Mouse (Mus musculus) cerebellum, postnatal 36 days (tissue): ENCODE data around the gene Sh3d19.
A peak's percentile ranks its signal among the peaks of the same experiment; 100 is the strongest.
"Not testable (repeated sequence)": the region's sequence is repeated elsewhere in the genome, so short reads cannot be mapped to it uniquely, and the experiment has no call there.

Experiments
- DNase-seq, 2 experiments: peaks; one replicate each; pipeline ENCODE4 v3.0.0; 2021 to 2022; ENCODE audit warnings: mixed read lengths in 2 of 2

The Sh3d19 gene

GRCm38 (mm10) chr3:85981761-85982160 lies 10.9 kb downstream of the Sh3d19 start:
- DNase-seq = not testable (repeated sequence)

- DNase-seq = no peak
Observed at GRCm38 (mm10) chr3:85984537-85984936, 13.6 kb downstream of the Sh3d19 start.

- no peak for DNase-seq
Observed at GRCm38 (mm10) chr3:85987225-85987624, 16.3 kb downstream of the Sh3d19 start.

- DNase-seq = no peak
Observed at GRCm38 (mm10) chr3:85991140-85991801, 20.4 kb downstream of the Sh3d19 start.

- DNase-seq = no peak
Observed at GRCm38 (mm10) chr3:85991802-85992156, 20.9 kb downstream of the Sh3d19 start.

- DNase-seq = no peak
Observed at GRCm38 (mm10) chr3:85993744-85994143, 22.8 kb downstream of the Sh3d19 start.

- DNase-seq = no peak
Observed at GRCm38 (mm10) chr3:85994645-85995044, 23.7 kb downstream of the Sh3d19 start.

GRCm38 (mm10) chr3:86001271-86001670 lies 30.4 kb downstream of the Sh3d19 start:
- no peak for DNase-seq

GRCm38 (mm10) chr3:86002423-86002822 lies 31.5 kb downstream of the Sh3d19 start, which contains the start of gene Prss48:
Gene Prss48 (minus strand): TSS chr3:86002491.
- DNase-seq = peak; percentile 3 to 9

GRCm38 (mm10) chr3:86002940-86003339 lies 32.0 kb downstream of the Sh3d19 start:
- DNase-seq = no peak

GRCm38 (mm10) chr3:86004751-86005150 lies 33.8 kb downstream of the Sh3d19 start:
- no peak for DNase-seq

GRCm38 (mm10) chr3:86010618-86011017 lies 39.7 kb downstream of the Sh3d19 start:
- DNase-seq = no peak

- DNase-seq = no peak
Observed at GRCm38 (mm10) chr3:86011373-86011772, 40.5 kb downstream of the Sh3d19 start.

GRCm38 (mm10) chr3:86011833-86012232 lies 40.9 kb downstream of the Sh3d19 start:
- no peak for DNase-seq

GRCm38 (mm10) chr3:86013837-86014236 lies 42.9 kb downstream of the Sh3d19 start:
- DNase-seq = no peak

GRCm38 (mm10) chr3:86016965-86017364 lies 46.1 kb downstream of the Sh3d19 start:
- no peak for DNase-seq

- no peak for DNase-seq
Observed at GRCm38 (mm10) chr3:86017484-86017883, 46.6 kb downstream of the Sh3d19 start.

- DNase-seq = no peak
Observed at GRCm38 (mm10) chr3:86020921-86021650, 50.2 kb downstream of the Sh3d19 start.

- no peak for DNase-seq
Observed at GRCm38 (mm10) chr3:86021651-86022050, 50.7 kb downstream of the Sh3d19 start.

GRCm38 (mm10) chr3:86024065-86024795 lies 53.3 kb downstream of the Sh3d19 start:
- DNase-seq = no peak

- no peak for DNase-seq
Observed at GRCm38 (mm10) chr3:86025341-86026137, 54.6 kb downstream of the Sh3d19 start.

GRCm38 (mm10) chr3:86028658-86029375 lies 57.9 kb downstream of the Sh3d19 start:
- no peak for DNase-seq
